Mouse (Mus musculus) bone marrow macrophage, adult 2 months (primary cell): ENCODE measurements around the gene Retnlg.
"Not testable (repeated sequence)": the region's sequence is repeated elsewhere in the genome, so short reads cannot be mapped to it uniquely, and the experiment has no call there.

Experiments used
- CTCF ChIP-seq: IDR thresholded peaks from 2 replicates; pipeline ENCODE4 v1.5.1; 2012; ENCODE audit warnings: low read depth, mild to moderate bottlenecking, low read length, moderate library complexity
- POLR2A ChIP-seq: IDR thresholded peaks from 2 replicates; pipeline ENCODE4 v1.6.1; 2012; ENCODE audit warnings: mild to moderate bottlenecking, low read depth, low read length, borderline replicate concordance

- not testable (repeated sequence) for TF ChIP-seq POLR2A, CTCF
Measured at GRCm38 (mm10) chr16:48865004-48865403, 7.4 kb upstream of the Retnlg start.
